Mouse (Mus musculus) neural tube, embryonic 14.5 days (tissue): ENCODE data around the gene Prr14l. TPM values are rescaled to one million over a fixed set of nuclear protein-coding genes. Genes with fewer than 3 reads are reported as not detected.
"Not testable (repeated sequence)": the region's sequence is repeated elsewhere in the genome, so short reads cannot be mapped to it uniquely, and the experiment has no call there.

Source experiments
- ATAC-seq: fragments of 200-750 bp; cut with Nextera tagmentation; 2 replicates; pipeline ENCODE4 v1.8.0; 2017; ENCODE audit warnings: low read depth, mild to moderate bottlenecking, moderate TSS enrichment, moderate library complexity
- H3K27ac ChIP-seq: fragments of 300-500 bp; sonication (generic); 2 replicates; pipeline ENCODE4 v1.5.1; 2014; ENCODE audit warnings: low read depth, mild to moderate bottlenecking, control low read depth, low read length, moderate library complexity, mixed read lengths
- H3K27me3 ChIP-seq: fragments of 300-500 bp; sonication (generic); 2 replicates; pipeline ENCODE4 v1.6.1; 2014; ENCODE audit warnings: low read length; ENCODE audit not compliant: control insufficient read depth, insufficient read depth
- H3K36me3 ChIP-seq: fragments of 300-500 bp; sonication (generic); 2 replicates; pipeline ENCODE4 v1.6.1; 2014; ENCODE audit warnings: low read length, mixed read lengths; ENCODE audit not compliant: control insufficient read depth, insufficient read depth
- H3K4me1 ChIP-seq: fragments of 300-500 bp; sonication (generic); 2 replicates; pipeline ENCODE4 v1.6.1; 2014; ENCODE audit warnings: low read length; ENCODE audit not compliant: control insufficient read depth, insufficient read depth
- H3K4me2 ChIP-seq: fragments of 300-500 bp; sonication (generic); 2 replicates; pipeline ENCODE4 v1.6.1; 2014; ENCODE audit warnings: mild to moderate bottlenecking, low read depth, low read length, control low read depth
- H3K4me3 ChIP-seq: fragments of 300-500 bp; sonication (generic); 2 replicates; pipeline ENCODE4 v1.5.1; 2014; ENCODE audit warnings: low read depth, low read length, control low read depth, mixed read lengths
- H3K9ac ChIP-seq: fragments of 300-500 bp; sonication (generic); replicated peaks from 2 replicates; pipeline ENCODE4 v1.6.1; 2014; ENCODE audit warnings: low read depth, mild to moderate bottlenecking, control low read depth, low read length, mixed read lengths
- H3K9me3 ChIP-seq: fragments of 300-500 bp; sonication (generic); 2 replicates; pipeline ENCODE4 v1.6.1; 2016; ENCODE audit warnings: low read length; ENCODE audit not compliant: control insufficient read depth
- WGBS: fragments of 180-500 bp; shearing (Covaris S2); extraction: QIAGEN DNeasy Blood & Tissue Kit; methylation state at CpG from one replicate; pipeline ENCODE4 v1.1.7; 2014; 5-methylcytosine and 5-hydroxymethylcytosine counted together
- polyA plus RNA-seq: library from polyadenylated mRNA; unstranded; fragments of >200 nt; fragmentation: Nextera tagmentation; extraction: Ambion mirVana; gene quantifications from 2 replicates; pipeline ENCODE4 v1.2.1, GENCODE M21; 2014

Gene Prr14l
- polyA plus RNA-seq, 1 experiment from 2014 or later, result 15.6 TPM

GRCm38 (mm10) chr5:32772361-32772760 is 81.7 kb downstream of the Prr14l start:
- ATAC-seq, result no peak
- Histone ChIP-seq H3K4me2 (no peak overlapping the region), H3K4me3 (no peak overlapping the region), H3K9ac (no peak overlapping the region), H3K27me3 (no peaks in the 10 kb centered on the region), H3K36me3 (peaks cover 5% of the 10 kb centered on the region; the same call in 1 of the 2 replicates), H3K9me3 (no peaks in the 10 kb centered on the region), H3K4me1 (no peaks in the 10 kb centered on the region), H3K27ac (no peak overlapping the region)
- WGBS, result 85% methylated on average over 2 of the region's 2 CpGs

DNA sequence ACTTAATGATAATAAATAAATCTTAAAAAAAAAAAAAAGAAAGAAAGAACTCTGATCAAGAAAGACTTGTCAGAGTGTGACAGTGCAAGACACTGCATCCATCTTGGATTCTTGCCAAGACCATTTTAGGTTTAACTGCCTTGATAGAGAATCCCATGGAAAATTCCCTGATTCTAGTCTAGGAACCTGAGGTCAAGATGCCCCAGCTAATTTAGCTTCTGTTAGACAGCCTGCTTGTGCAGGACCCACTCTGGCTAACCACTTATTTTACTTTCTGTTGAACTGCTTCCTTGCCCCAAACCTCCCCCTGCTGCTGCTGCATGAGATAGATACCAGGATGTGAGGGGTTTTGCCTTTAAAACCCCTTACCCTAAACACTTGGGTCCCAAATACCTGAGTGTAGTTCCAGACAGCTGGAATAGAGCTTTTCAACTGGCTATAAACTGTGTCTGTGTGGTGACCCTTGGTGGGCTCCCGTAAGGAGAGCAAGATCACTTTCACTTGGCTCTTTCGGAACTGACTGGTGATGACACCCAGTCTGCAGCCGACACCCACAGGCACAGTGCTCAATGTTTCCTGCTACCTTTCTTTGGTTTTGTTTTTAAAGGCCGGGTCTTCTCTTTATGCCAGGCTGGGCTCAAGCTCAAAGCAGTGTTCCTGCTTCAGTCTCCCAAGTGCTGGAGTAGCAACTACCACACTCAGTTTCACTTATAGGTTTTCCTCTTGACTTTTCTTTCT is 86.3 kb downstream of the Prr14l start:
- Histone ChIP-seq H3K4me1 (no peaks in the 10 kb centered on the region), H3K27ac (no peak overlapping the region), H3K4me3 (no peak overlapping the region), H3K36me3 (peaks cover 8% of the 10 kb centered on the region; the same call in 1 of the 2 replicates), H3K27me3 (no peaks in the 10 kb centered on the region), H3K9ac (no peak overlapping the region), H3K9me3 (no peaks in the 10 kb centered on the region), H3K4me2 (no peak overlapping the region)
- 94% methylated on average over 4 of the region's 4 CpGs for WGBS
- ATAC-seq, result no peak

GRCm38 (mm10) chr5:32767004-32767403 is 87.1 kb downstream of the Prr14l start:
- no peak overlapping the region for H3K4me3 ChIP-seq
- no peak overlapping the region for H3K27ac ChIP-seq
- no peak overlapping the region for H3K4me2 ChIP-seq
- peaks cover 7% of the 10 kb centered on the region; the same call in 1 of the 2 replicates for H3K36me3 ChIP-seq
- ATAC-seq, result no peak
- H3K9ac ChIP-seq, result no peak overlapping the region
- H3K27me3 ChIP-seq, result no peaks in the 10 kb centered on the region
- H3K9me3 ChIP-seq, result no peaks in the 10 kb centered on the region
- 89% methylated on average over 3 of the region's 3 CpGs for WGBS
- no peaks in the 10 kb centered on the region for H3K4me1 ChIP-seq

- no peak overlapping the region for H3K27ac ChIP-seq
- no peak overlapping the region for H3K4me3 ChIP-seq
- ATAC-seq, result no peak
- H3K27me3 ChIP-seq, result no peaks in the 10 kb centered on the region
- no peak overlapping the region for H3K4me2 ChIP-seq
- H3K9ac ChIP-seq, result no peak overlapping the region
- WGBS, result 88% methylated on average over 5 of the region's 5 CpGs
- H3K4me1 ChIP-seq, result no peaks in the 10 kb centered on the region
- peaks cover 7% of the 10 kb centered on the region; the same call in 1 of the 2 replicates for H3K36me3 ChIP-seq
- no peaks in the 10 kb centered on the region for H3K9me3 ChIP-seq
Observed at GRCm38 (mm10) chr5:32761566-32762140, 92.4 kb downstream of the Prr14l start.

- Histone ChIP-seq H3K27me3 (no peaks in the 10 kb centered on the region), H3K4me2 (no peak overlapping the region), H3K4me1 (no peaks in the 10 kb centered on the region), H3K9me3 (no peaks in the 10 kb centered on the region), H3K9ac (no peak overlapping the region), H3K36me3 (peaks cover 7% of the 10 kb centered on the region; the same call in 1 of the 2 replicates), H3K4me3 (no peak overlapping the region), H3K27ac (no peak overlapping the region)
- ATAC-seq, result no peak
- 84% methylated on average over 3 of the region's 3 CpGs for WGBS
Observed at GRCm38 (mm10) chr5:32760787-32761186, 93.3 kb downstream of the Prr14l start.

DNA sequence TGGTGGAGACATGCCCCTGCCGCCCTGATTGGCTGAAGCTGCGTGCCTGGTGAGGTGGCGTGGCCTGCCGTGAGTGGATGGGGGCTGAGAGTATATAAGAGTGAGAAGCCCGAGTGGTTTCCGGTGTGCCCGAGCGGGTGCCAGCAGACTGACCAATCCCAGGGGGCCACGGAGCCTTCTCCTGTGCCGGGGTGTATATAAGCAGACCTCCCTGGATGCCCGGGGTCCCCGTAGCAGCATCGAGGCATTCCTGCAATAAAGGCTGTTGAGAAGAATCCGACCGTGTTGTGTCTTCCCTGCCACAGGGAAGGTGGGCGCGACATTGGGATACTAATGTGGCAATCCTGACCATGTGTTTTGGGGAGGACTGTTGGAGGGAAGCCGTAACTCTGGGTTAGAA is 93.7 kb downstream of the Prr14l start:
- 98% methylated on average over 16 of the region's 18 CpGs for WGBS
- not testable (repeated sequence) for H3K4me3 ChIP-seq, H3K4me1 ChIP-seq, H3K4me2 ChIP-seq, ATAC-seq, H3K9ac ChIP-seq, H3K36me3 ChIP-seq, H3K27me3 ChIP-seq, H3K27ac ChIP-seq, H3K9me3 ChIP-seq

GRCm38 (mm10) chr5:32759662-32760061 is 94.4 kb downstream of the Prr14l start:
- Histone ChIP-seq H3K27me3 (no peaks in the 10 kb centered on the region), H3K27ac (no peak overlapping the region), H3K9ac (no peak overlapping the region), H3K4me1 (no peaks in the 10 kb centered on the region), H3K36me3 (peaks cover 7% of the 10 kb centered on the region; the same call in 1 of the 2 replicates), H3K4me3 (no peak overlapping the region), H3K4me2 (no peak overlapping the region), H3K9me3 (no peaks in the 10 kb centered on the region)
- ATAC-seq, result no peak
- 70% methylated on average over 2 of the region's 2 CpGs for WGBS

GRCm38 (mm10) chr5:32756141-32756540 is 97.9 kb downstream of the Prr14l start:
- H3K4me2 ChIP-seq, result no peak overlapping the region
- H3K9me3 ChIP-seq, result no peaks in the 10 kb centered on the region
- 97% methylated on average over 8 of the region's 8 CpGs for WGBS
- H3K4me3 ChIP-seq, result no peak overlapping the region
- no peaks in the 10 kb centered on the region for H3K36me3 ChIP-seq
- 0 out of 2 replicates have a peak, but pooled peaks cover 2% of the 10 kb centered on the region for H3K4me1 ChIP-seq
- H3K9ac ChIP-seq, result no peak overlapping the region
- ATAC-seq, result no peak
- H3K27me3 ChIP-seq, result no peaks in the 10 kb centered on the region
- no peak overlapping the region for H3K27ac ChIP-seq

- no peak for ATAC-seq
- 0 out of 2 replicates have a peak, but pooled peaks cover 2% of the 10 kb centered on the region for H3K4me1 ChIP-seq
- H3K4me3 ChIP-seq, result no peak overlapping the region
- no peak overlapping the region for H3K4me2 ChIP-seq
- H3K9me3 ChIP-seq, result no peaks in the 10 kb centered on the region
- H3K36me3 ChIP-seq, result no peaks in the 10 kb centered on the region
- H3K27ac ChIP-seq, result no peak overlapping the region
- WGBS, result 48% methylated on average over 2 of the region's 2 CpGs
- H3K9ac ChIP-seq, result no peak overlapping the region
- H3K27me3 ChIP-seq, result no peaks in the 10 kb centered on the region
Observed at GRCm38 (mm10) chr5:32751736-32752135, 102.3 kb downstream of the Prr14l start.
